Mouse (Mus musculus): ENCODE measurements around the gene Kiz.

Gene Kiz
- long read RNA-seq, experiment 1, transcript Kiz-201 (14 exons, 2,183 nt) = major isoform, 33 of 50 reads
- long read RNA-seq, experiment 1, partial matches to known transcripts = 5 of 50 reads
- long read RNA-seq, experiment 1, other reads (novel, unspliced or antisense) = 12 of 50 reads
- long read RNA-seq, experiment 2, transcript Kiz-201 (14 exons, 2,183 nt) = major isoform, 26 of 94 reads
- long read RNA-seq, experiment 2, partial matches to known transcripts = 9 of 94 reads
- long read RNA-seq, experiment 2, other reads (novel, unspliced or antisense) = 59 of 94 reads

GRCm38 (mm10) chr2:146855599-146856039, at the start of gene Kiz:
Gene Kiz, plus strand, starts transcription at chr2:146855864.
- intact Hi-C loops (cut with DNase I) = no loop called here

DNA sequence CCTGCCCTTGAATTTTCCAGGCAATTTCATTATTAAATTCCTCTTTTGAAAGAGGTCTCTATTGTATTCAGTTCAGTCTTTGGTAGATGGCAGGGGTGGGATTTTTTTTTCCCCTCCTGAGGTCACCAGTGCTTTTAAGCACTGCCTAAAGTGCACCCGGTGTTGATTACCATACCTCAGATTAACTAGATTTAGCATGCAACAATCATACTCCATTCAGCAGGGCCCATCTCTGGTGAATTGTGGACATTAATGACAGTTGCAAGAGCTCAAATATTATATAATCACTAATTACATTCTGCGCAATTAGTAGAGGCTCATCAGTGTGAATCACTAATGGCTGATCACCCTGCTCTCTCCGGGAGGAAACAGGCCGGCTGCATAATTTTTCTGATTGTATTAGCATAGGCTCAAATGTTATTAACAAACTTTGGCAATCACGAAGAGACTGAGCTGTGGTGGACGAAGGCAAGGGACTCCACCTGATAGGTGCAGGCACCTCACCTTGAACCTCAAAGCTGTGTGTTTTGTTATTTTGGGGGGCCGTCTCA, 45.9 kb upstream of the Kiz start:
- intact Hi-C loops (cut with DNase I) = no loop called here

- intact Hi-C loops (cut with DNase I) = no loop called here
Observed at GRCm38 (mm10) chr2:146810695-146811094, 45.0 kb upstream of the Kiz start.

DNA sequence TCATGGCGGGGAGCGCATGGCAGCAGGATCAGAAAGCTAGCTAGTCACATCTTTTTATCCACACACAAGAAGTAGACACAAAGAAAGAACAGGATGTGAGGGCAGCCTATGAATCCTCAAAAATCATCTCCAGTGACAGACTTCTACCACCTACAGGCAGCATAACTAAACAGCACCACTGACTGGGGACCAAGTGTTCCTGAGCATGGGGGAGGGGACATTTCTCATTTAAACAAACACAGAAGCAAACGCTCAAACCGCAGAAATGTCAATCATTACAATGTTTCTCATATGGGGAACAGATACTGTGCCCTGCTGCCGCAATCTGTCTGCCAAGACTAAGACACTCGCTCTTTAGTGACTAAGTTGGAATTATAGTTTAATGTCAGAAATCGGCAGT, 40.7 kb upstream of the Kiz start:
- intact Hi-C loops (cut with DNase I) = no loop called here

DNA sequence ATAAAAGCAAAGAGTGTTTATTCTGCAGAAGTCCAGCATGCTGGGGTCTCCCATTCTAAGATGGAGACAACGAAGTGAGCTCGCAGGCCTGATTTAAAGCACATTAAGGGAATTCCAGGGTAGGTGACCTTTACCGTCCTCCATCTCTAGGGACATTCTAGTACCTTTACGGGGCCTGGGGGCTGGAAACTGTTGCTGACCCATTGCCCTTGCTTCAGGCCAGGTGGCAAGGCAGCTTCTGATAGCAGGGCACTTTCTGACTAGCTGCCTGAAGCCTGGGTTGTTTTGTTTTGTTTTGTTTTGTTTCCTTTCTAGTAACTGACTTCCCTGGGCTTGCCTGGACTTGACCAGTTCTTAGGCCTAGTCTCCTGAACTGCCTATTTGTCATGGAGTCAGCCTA, 36.6 kb upstream of the Kiz start:
- intact Hi-C loops (cut with DNase I) = no loop called here

DNA sequence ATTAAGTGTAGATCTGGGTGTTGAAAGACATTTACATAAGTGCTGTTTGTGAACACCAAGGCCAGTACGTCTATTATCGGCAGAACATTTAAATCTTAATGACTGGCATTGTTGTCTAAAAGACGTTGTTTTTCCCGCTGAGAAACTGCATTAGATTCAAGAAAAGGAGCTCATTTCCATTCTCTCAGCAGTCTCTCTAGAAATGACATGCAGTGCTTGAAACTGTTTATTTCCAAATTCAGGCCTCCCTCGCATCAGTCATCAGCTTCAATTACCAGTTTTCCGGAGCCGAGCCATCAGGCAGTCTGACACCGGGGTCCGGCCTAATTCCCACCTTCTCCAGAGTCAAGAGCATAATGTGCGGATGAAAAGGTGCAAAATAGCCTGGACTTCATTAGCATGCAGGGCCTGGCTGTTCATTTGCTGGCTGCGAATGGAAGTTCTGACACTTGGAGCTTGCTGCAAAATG, 32.1 kb upstream of the Kiz start:
- intact Hi-C loops (cut with DNase I) = no loop called here

GRCm38 (mm10) chr2:146824043-146824442, 31.6 kb upstream of the Kiz start:
- intact Hi-C loops (cut with DNase I) = no loop called here

GRCm38 (mm10) chr2:146828006-146828405, 27.7 kb upstream of the Kiz start:
- intact Hi-C loops (cut with DNase I) = no loop called here

GRCm38 (mm10) chr2:146833222-146834063, 22.2 kb upstream of the Kiz start:
- intact Hi-C loops (cut with DNase I) = loop anchor here (10.0 kb wide), 3 partner anchors 251 to 1211 kb away; partner anchors contain the start of genes Foxa2 and Nkx2-4

DNA sequence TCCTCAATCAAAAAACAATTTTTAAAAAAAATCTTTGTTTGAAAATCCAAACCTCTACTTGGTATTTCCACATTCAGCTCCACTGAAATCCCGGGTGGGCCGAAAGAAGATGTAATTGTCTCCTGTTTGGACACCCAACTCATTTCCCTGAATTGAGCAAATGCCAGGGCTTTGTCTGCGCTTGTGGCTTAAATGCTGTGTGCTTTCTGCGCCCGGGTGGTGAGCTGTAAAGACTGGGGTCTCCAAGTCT, 21.7 kb upstream of the Kiz start:
- intact Hi-C loops (cut with DNase I) = loop anchor here (10.0 kb wide), 3 partner anchors 251 to 1211 kb away; partner anchors contain the start of genes Foxa2 and Nkx2-4

GRCm38 (mm10) chr2:146834314-146835201, 21.1 kb upstream of the Kiz start:
- intact Hi-C loops (cut with DNase I) = loop anchor here (10.0 kb wide), 3 partner anchors 250 to 1210 kb away; partner anchors contain the start of genes Foxa2 and Nkx2-4

DNA sequence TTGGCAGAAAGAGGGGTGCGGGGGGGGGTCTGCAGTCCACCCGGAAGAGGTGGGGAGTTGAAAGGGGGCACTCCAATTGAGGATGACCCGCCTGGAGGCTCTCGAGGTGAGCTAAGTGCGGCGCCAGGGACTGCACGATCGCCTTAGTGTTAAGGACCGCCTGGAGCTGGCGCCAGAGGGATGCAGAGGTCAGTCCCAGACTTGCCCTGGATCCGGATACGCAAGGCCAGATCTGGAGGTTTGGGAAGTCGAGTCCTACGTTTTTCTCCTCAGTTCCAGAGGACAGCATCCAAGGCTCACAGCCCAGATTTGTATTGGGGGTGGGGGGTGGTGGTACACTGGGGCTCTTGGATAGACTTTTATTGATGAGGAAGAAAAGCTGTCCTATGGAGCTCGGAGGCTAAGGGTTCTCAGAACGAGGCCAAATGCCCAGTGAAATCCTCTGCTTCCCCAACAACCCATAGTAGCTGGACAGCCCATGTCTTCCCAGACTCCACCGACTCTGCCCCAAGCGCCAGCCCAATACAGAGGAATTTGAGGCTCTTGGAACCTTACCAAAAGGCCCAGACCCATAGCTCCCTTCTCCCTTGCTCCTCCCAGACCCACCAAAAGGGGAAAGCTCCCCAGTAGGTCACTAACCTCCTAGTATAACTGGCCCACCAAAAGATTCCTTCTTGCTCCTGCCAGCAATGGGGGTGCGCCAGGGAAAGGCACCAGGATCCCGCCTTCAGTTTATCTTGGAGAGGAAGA, 20.2 kb upstream of the Kiz start:
- intact Hi-C loops (cut with DNase I) = loop anchor here (10.0 kb wide), 3 partner anchors 249 to 1209 kb away; partner anchors contain the start of genes Foxa2 and Nkx2-4

- intact Hi-C loops (cut with DNase I) = loop anchor here (10.0 kb wide), 3 partner anchors 249 to 1209 kb away; partner anchors contain the start of genes Foxa2 and Nkx2-4
Observed at GRCm38 (mm10) chr2:146836246-146836645, 19.4 kb upstream of the Kiz start.

- intact Hi-C loops (cut with DNase I) = loop anchor here (10.0 kb wide), 3 partner anchors 248 to 1208 kb away; partner anchors contain the start of genes Foxa2 and Nkx2-4
Observed at GRCm38 (mm10) chr2:146836871-146837550, 18.7 kb upstream of the Kiz start.

- intact Hi-C loops (cut with DNase I) = loop anchor here (10.0 kb wide), 3 partner anchors 247 to 1207 kb away; partner anchors contain the start of genes Foxa2 and Nkx2-4
Observed at GRCm38 (mm10) chr2:146837653-146838052, 18.0 kb upstream of the Kiz start.

- intact Hi-C loops (cut with DNase I) = loop anchor here (10.0 kb wide), 3 partner anchors 246 to 1206 kb away; partner anchors contain the start of genes Foxa2 and Nkx2-4
Observed at GRCm38 (mm10) chr2:146838596-146839302, 16.9 kb upstream of the Kiz start.

DNA sequence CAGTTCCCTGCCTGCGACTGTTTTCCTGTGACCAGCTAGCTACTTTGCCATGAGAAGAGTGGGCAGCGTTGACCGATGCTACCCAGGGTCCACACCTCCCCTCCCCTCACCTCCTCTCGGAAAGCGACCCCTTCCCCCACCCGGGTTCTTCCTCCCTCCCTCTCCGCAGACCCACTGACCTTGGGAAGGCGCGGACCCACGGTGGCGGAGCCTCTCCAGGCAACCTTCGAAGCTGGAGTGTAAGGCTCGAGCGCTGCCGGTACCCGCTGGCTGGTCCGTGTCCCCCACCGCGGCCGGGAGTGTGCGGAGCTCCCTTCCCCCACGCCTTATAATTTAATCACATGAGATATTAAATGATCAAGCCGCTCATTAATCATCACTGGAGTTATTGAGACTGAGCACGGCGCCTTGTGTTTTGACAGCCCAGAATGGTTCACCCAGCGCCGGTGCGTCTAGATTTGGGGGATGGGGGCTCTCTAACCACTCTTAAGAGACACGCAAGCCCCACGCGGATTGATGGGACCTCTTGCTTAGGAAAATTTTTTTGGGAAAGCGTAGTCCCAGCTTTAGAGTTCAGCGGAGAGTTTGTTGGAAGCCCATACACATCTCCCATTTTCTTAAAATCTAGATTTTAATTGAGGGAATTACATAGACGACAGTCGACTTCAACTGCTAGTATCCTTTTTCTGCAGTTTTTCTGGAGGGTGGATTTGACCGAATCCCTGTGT, 16.2 kb upstream of the Kiz start:
- intact Hi-C loops (cut with DNase I) = loop anchor here (10.0 kb wide), 3 partner anchors 245 to 1205 kb away; partner anchors contain the start of genes Foxa2 and Nkx2-4

DNA sequence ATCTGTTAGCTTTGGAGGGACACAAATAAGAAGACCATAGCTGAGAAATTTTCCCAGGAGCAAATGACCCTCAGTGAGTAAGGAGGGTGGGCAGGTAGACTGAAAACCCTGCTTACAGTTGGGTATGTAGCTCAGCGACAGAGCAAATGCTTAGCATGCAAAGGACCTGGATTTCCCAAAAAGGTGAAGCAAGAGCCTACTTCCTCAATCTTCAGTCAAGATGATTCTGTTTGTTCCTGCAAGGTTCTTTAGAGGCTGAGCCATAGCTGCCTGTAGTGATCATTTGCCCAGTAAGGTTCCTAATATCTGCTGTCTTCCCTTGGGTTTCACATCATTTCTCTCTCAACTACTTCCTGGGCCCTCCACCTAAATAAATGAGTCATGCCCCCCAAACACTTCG, 7.8 kb upstream of the Kiz start:
- intact Hi-C loops (cut with DNase I) = no loop called here
